Mouse (Mus musculus): ENCODE results near the gene Col4a2.

Col4a2 gene

DNA sequence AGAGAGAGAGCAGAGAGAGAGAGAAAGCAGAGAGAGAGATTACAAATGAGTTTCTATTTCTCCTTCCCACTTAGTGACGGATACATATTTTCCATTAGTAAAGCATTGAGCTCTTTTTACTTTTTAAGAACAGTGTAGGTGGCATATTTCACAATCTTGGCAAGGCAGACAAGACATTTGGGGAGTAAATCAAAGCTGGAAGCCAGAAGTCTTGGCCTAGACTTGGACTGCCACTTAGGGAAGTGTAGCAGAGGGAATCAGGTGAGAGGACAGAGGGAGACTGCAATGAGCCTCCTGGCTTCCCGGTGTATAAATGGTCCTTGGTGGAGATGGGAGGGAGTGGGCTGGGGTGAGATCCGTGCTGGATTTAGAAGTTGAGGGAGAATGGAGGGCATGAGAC lies 70.3 kb downstream of the Col4a2 start:
- DNase-seq (ENCODE audit: low read depth): no peak

DNA sequence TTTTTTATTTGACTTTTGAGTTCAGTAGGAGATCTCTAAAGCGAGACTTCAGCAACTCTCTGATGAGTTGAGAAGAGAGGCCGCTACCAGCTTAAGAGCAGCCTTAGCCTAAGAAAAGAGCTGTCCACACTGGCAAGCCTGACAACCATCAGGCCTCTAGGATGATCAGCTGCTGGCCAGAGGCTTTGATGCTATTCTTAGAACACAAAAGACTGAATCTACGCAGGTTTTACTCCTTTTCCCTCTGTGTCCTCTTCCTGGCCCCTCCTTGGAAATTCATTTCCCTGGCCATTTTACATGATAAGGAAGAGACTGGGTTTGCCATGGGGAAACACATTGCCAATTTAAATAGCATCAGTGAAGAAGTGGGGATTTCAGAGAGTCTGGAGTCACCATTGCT lies 70.8 kb downstream of the Col4a2 start:
- no peak for DNase-seq (ENCODE audit: low read depth)

DNA sequence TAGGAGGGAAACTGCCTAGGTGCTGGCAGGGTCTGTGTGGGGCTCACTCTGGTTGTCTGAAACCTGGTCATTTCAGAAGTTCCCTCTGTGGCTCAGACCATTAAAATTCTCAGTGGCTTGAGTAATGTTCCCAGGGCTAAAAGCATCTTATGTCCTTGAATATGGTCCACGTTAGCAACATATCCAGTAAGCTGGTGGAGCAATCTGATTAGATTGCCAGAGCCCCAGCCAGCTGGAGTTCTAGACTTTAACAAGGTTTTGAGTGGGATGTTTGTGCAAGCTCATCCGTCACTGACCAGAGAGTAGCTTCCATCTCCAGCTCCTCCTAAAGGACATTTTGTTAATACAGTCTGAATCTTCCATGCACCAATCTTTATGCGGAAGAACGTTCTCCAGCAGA lies 72.2 kb downstream of the Col4a2 start:
- DNase-seq (ENCODE audit: low read depth): no peak

DNA sequence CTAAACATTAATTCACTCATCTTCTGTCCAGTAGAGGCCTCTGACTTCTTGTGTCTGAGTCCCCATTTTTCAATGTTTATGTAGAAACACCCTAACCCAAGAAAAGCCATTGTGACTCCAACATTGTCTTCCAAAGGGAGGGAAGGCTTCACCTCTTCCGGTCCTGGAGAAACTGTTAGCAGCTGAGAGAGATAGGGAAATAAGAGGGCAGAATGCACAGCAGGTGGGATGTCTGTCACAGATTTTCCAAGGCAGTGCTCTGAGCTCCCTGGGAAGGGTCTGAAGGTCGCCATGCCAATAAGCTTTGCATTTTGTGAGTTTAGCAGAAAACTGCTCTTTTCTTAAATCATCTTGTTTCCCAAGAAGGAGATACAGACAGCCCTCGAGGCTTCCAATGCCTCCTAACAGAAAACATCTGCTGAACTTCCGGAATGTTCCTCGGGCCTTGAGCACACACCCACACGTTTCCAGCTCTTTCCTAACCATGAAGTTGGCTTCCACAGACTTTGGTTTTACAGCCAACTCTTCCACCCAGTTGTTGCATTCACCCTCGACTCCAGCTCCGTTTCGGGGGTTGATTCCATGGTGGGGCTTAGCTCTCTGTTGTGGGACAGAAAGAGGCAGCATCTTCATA lies 72.8 kb downstream of the Col4a2 start:
- no peak for DNase-seq (ENCODE audit: low read depth)

DNA sequence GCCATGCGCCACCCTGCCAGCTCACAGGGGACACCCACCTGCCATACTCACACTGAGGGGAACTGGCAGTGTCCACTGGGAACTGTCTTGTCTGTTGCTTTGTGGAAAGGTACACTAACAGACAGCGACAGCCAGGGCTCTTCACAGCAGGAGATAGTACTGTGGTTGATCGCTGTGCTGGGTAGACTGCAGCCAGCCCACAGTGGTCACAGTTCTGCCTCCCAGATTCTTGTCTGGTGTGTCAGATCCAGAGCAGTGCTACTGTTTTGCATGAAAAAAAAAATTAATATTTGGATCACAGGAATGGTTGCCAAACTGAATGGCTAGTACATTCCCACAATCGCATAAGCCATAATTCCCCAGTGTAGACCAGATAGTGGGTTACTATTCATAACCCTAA lies 74.7 kb downstream of the Col4a2 start:
- no peak for DNase-seq (ENCODE audit: low read depth)

DNA sequence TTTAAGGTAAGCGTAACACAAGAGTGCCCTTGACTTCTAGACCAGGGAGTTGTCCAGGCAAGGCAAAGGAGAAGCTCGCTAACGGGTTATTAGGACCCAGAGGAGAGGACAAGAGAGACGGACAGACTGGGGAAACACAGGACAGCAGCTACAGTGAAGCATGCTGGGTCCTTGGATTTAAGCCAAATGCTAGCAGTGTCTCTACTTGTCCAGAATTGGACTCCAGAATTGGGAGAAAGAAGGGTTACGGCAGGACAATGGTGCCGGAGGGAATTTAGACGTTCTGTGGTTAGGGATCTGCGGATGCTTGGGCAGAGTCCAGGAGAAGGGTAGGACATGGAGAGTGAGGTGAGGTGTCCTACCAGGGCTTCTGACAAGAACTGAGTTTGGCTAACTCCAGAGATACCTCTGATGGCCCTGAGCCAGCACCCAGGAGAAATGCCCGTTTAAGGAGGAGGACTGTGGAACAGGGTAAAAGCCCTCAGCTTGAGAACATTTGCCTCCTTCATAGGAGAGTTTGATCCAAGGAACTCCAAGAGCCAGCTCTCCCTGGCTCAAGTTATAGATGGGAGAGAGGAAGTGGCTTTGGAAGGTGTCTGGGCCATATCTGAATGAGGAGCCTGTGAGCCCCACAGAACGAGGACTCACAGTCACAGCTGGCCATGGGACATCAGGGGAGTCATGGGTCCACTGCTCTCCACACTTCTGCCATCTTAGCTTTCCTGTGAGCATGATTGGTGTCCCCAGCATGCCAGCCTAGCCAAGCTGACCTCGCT lies 76.9 kb downstream of the Col4a2 start:
- DNase-seq (ENCODE audit: low read depth): no peak

DNA sequence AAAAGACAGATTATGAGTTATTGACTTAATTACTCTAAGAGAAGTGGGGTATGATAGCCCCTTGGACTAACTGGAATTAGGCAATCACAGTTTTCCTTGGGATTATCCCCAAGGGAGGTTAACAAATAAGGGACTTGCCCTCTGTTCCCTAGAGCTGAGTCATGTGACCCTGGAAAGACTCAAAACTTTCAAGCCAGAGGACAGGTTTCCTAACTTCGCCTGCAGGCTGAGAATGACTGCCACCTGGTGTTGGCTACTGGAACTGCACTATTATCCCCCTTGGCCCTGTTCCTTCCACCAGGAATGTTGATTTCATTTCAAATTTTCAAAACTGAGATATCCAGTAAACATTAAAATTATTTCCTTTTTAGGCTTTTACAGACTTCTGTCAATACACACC lies 80.1 kb downstream of the Col4a2 start:
- peak; percentile 10 for DNase-seq (ENCODE audit: low read depth)

DNA sequence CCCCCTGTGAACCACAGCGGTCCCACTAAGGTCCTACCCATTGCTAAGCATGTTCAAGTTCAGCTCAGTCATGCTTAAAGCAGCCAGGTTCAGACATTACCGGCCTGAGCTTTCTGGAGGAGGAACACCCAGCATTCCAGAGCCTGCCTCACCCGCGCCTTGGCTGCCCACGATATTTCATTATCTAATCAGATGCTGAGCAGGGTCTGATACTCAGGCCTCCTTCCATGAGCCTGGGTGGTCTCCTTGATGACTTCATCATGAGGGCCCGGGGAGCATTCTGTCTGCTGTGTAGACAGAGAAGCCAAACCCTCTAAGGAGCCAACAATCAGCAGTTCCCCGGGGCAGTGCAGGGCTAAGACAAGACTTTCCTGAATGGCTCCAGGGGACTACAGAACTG lies 80.6 kb downstream of the Col4a2 start:
- no peak for DNase-seq (ENCODE audit: low read depth)

DNA sequence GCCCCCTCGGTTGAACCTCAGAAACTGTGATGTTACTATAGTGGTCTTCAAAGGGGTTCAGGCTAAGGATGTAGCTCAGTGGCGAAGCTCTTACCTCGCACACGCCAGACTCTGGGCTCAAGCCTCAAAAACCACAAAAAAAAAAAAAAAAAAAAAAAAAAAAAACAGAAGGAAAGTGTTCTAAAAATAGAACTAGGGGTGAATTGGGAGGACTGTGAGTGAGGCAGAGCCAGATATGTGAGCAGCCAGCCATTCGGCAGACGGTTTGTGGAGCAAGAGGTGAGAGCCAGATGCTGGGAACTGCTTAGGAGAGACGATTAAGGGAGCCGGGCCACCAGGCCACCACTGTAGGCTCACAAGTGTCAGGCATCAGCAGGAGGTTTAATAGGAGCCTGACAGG lies 81.0 kb downstream of the Col4a2 start:
- DNase-seq (ENCODE audit: low read depth): no peak

DNA sequence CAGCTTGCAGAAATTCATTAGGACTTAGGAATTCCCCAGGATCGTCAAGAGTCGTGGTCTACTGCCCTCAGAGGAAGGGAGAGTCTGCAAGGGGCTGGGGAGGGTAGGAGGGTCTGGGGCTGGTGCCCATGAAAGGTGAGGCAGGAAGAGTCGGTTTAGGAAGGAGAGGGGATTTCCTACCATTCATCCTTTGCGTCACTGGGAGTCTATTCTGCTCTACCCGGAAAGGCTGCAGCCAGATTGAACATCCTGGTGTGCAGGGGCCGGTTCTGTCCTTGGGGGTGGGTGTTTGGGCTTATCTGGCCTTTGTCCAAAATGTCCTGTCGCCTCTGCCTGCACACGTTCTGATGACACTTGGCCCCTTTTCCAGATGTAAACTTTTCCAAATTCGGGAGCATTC lies 82.2 kb downstream of the Col4a2 start:
- DNase-seq (ENCODE audit: low read depth): no peak

DNA sequence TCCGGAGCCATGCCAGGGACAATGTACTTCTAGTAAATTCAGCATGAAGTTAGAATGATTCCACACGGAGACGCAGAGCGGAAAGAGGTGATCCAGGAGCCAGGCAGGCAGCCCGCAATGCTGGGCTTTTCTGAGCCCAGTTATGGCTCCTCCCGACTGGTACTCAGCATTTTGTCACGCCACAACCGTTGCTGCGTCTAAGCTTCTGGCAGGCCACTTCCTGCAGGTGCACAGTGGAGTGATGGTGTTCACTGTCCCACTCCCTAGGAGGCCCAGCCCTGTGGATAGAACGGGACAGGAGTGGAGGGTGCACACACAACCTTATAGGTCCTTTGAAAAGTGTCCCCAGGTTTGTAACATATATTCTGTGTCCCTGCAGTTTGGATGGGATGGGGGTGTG lies 83.0 kb downstream of the Col4a2 start:
- no peak for DNase-seq (ENCODE audit: low read depth)

DNA sequence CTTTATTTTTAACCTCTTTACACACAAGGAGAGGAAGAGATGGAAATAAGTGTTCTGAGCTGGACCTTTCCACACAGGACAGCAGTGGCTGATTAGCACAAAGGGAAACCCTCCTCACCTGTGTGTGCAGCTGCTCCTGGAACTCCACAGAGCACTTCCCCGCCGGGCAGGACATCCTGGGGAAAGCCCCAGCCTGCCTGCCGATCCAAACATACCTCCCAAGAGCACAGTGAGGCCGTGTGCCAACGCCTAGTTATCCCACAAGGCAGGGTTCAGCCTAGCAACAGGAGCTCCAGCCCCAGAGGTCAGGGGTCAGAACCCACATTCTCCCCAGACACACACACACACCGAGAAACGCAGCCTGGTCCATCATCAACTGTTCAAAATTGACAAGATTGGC lies 83.5 kb downstream of the Col4a2 start:
- DNase-seq (ENCODE audit: low read depth): no peak

DNA sequence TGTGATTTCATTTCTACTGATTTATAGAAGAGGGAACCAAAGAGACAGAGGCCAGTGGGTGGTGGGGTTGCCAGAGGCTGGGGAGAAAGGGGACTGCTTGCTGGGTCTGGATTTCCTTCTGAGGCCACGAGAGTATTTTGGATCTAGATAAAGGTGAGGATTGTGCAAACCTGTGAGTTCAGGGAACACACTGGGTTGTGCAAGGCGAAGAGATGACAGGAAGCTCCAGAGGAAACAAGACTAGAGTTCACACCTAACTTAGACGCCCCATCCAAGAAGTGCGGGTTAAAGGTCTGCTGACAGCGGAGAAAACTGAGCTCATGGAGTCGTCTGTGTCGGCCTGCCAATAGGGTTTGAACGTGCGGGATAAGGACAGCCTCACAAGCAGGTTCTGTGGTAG lies 84.5 kb downstream of the Col4a2 start:
- no peak for DNase-seq (ENCODE audit: low read depth)

DNA sequence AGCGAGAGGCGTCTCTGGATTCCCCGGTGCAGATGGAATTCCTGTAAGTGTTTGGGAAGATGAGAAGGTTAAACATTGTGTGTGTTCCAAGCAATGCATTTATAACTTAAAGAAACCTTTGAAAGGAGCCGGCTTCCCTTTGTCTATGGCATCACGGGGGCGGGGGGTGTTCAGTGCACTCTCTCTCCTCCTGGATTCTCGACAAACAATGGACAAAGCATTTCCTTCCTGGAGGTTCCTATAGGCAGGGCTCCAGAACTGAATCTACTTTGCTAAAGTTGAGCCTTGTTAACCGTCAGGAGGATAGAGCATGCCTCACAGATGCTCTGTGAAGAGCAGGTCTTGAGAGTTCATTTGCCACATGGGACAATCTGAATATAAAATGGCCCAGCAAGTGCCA lies 87.1 kb downstream of the Col4a2 start:
- DNase-seq (ENCODE audit: low read depth): no peak

DNA sequence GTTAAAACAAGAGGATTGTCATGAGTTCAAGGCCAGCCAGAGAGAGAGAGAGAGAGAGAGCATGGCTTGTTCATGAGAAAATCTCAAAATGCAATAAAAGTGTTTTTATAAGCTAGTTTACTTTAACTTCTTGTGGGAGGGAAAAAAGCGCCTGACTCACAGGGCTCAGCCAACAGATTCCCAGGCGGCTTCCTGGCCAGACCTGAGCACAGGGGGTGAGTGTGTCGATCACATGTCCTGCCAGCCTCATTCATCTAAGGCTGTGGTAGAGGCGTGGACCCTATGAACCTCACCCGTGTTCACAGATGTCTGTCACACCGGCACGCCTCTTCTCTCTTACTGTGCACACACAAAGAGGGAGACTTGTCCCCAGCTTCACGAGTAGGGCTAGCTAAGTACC lies 87.6 kb downstream of the Col4a2 start:
- no peak for DNase-seq (ENCODE audit: low read depth)

DNA sequence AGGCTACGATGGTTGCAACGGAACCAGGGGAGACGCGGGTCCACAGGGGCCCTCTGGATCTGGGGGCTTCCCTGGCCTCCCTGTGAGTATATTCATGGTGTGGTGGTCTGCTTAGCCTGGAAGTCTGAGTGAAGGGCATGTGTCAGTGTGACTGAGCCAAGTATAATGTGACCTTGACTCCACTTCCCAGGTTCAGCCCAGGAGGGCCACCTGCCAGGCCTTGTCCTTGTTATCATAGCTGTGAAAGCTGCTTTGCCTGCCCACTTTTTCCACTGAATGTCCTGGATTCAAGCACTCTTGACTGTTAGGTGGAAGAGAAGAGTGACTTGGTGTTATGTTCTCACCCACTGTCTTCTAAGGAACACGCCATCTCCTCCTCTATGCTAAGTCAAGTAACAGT lies 88.6 kb downstream of the Col4a2 start:
- DNase-seq (ENCODE audit: low read depth): no peak

DNA sequence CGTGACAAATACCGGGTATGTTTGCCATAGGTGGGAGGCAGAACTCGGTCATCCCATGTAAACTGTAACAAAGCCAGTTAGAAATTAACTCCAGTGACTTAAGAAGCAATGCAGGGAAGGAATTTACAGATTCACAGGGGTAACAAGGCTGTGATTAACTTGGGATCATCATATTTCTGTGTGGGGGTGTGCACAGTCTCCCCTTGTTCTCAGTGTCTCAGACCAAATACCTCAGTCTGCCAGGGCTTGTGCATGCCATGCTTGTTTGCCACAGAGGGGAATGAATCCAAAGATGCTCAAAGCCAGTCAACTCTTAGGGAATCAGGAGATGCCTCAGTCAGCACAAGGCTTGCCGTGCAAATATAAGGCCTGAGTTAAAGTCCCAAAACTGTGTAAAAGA lies 89.6 kb downstream of the Col4a2 start:
- DNase-seq (ENCODE audit: low read depth): no peak

DNA sequence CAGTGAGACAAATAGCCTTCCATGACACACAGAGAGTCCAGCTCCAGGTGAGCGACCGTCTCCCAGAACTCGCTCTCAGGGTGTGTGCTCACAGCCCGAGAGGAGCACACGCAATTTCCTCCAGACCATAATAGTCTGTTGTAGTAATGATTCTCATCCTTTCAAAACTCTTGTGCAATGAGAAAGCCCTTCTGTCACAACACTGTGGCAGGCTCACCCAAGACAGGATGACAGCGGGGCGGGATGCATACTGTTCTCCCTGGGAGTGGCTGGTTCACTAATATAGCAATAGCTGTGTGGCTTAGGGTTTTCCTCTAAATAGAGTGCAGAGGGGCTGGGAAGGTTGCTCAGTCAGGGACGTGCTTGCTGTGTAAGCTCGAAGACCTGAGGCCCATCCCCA lies 91.2 kb downstream of the Col4a2 start:
- no peak for DNase-seq (ENCODE audit: low read depth)

DNA sequence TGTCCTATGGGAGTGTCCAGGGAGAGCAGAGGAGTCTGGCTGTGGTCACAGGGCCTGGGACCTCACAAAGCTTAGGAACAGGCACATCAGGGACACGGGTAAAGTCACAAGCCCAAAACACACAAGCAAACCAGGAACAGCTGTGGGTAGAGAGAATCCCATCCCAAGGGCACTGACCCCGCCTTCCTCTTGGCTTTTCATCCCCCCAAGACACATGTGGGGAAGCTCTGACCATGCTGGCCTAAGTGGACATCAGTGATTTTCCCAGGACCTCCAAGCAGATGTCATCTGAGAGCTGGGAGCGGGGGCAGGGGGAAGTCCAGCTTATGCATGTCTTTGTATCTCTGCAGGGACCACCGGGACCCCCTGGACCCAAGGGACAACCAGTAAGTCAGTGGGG lies 92.0 kb downstream of the Col4a2 start:
- DNase-seq (ENCODE audit: low read depth): no peak

DNA sequence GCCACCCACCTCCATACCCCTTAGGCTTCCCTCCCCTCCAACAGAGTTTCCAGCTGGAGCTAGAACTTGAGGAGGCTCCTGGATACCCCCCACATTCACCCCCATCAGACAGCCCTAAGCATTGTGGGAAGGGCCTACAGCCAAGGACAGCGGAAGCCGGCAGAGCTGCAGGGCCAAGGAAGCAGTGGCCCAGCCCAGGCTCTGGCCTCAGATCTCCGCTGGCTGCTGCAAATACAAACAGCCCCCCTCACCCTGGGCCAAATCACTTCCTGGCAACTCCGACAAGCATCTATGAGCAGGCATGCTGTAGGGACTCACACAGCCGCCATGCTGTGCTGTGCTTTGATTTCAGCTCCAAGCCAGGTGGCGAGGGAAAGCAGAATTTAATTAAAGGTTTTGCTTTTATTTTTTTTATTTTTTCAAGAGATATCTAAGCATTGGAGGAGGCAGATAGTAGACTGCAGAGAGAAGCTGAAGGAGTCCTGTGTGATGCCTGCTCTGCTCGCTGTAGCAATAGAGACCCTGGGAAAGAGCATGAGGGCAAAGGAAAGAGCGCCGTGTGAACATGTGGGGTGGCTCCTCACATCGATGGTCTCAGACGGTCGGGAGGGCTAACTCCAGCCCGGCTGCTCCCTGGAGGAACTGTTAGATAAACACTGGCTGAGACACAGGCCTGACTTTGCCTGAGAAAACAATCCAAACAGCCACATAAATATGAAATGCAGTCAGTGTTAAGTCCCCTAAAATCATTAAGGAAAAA lies 93.3 kb downstream of the Col4a2 start:
- DNase-seq (ENCODE audit: low read depth): no peak

DNA sequence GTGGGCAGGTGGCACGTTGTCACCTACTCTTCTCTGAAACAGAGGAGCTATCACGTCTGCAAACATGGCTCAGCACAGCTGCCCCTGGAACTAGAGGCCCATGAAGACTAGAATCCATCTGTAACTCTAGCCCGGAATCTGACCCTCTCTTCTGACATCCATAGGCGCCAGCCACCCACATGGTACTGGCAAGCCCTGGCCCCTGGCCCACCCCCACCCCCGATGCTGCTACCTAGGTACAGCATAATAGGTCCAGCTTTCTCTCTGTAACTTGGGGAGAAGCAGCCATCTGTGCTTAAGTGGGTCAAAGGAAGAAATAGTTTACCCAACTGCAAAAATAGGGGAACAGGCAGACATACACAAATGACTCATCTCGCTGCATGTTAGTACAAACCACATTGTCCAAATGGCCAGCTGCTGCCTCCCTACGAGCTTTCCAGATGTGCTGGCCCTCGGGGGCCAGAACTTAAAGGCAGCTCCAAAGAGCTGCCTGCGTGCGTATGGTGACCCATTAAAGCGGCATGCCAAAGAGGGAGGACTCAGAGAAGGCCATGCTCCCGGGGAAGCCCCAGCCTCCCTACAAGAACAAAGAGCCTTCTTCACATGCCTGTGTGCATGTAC lies 99.0 kb downstream of the Col4a2 start:
- no peak for DNase-seq (ENCODE audit: low read depth)

DNA sequence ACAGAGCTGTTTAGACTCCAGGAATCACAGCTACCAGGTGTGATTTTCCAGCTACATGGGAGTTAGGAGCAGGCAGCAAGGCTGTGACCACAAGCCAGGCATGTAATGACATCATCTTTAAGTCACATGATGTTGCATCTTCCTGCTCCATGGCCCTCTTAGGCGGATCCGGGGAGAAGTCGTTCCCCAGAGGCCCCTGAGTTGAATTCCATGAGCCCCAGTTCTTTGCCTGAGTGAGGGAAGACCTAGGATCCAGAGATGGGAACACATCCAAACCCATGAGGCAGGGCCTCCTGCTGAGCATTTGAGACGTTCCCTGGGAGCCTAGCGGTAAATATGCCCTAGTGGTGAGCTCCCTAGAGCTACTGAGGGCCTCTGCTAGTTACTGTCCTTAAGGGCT lies 99.8 kb downstream of the Col4a2 start:
- DNase-seq (ENCODE audit: low read depth): no peak

DNA sequence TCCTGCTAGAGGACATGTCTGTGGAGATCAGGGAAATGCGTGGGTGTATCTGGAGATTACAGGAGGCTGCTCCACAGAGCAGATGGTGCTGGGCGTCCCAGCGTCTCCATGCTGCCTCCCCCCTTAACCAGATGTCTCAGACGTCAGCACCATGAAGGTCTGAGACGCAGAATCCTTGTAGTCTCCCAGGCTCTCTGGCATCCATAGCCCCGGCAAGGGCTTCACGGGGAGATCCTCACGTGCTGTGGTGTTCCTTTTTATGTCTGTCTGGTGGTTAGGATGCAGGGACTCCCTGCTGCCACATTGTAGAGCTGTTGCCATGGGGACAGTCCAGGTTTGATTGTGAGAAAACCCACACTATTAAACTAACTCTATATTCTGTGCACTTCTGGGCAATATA lies 101.7 kb downstream of the Col4a2 start:
- no peak for DNase-seq (ENCODE audit: low read depth)

All from c-Kit-positive CD71-positive TER-119-negative erythroid progenitor cells, embryonic 14.5 days (primary cell).